Mouse (Mus musculus) C2C12 (cell line): ENCODE data around the gene Teddm2. TPM values are rescaled to one million over a fixed set of nuclear protein-coding genes. Genes with fewer than 3 reads are reported as not detected.
"Not testable (repeated sequence)": the region's sequence is repeated elsewhere in the genome, so short reads cannot be mapped to it uniquely, and the experiment has no call there.

ENCODE experiments used
- H3K27me3 ChIP-seq: one replicate; pipeline ENCODE4 v1.6.1; 2011; ENCODE audit not compliant: control insufficient read depth, insufficient read depth, insufficient read length
- H3K36me3 ChIP-seq: one replicate; pipeline ENCODE4 v1.6.1; 2011; ENCODE audit not compliant: control insufficient read depth, insufficient read depth
- H3K4me3 ChIP-seq: one replicate; pipeline ENCODE4 v1.5.1; 2011; ENCODE audit warnings: mild to moderate bottlenecking, control low read depth; ENCODE audit not compliant: poor library complexity, insufficient read depth, severe bottlenecking
- H3K79me2 ChIP-seq: one replicate; pipeline ENCODE4 v1.6.1; 2011; ENCODE audit not compliant: control insufficient read depth, insufficient read depth
- H3K79me3 ChIP-seq: one replicate; pipeline ENCODE4 v1.6.1; 2011; ENCODE audit warnings: low read depth, control low read depth
- H3ac ChIP-seq: one replicate; pipeline ENCODE3; 2011; ENCODE audit warnings: low read depth; ENCODE audit not compliant: control insufficient read depth, insufficient read length
- CEBPB ChIP-seq: IDR thresholded peaks from one replicate; pipeline ENCODE4 v1.6.1; 2011; ENCODE audit warnings: low read depth, mild to moderate bottlenecking, control low read depth, moderate library complexity
- CTCF ChIP-seq: IDR thresholded peaks from one replicate; pipeline ENCODE4 v1.5.1; 2011; ENCODE audit not compliant: control insufficient read depth, insufficient read depth, insufficient read length
- FOSL1 ChIP-seq: IDR thresholded peaks from one replicate; pipeline ENCODE4 v1.8.0; 2011; ENCODE audit warnings: mild to moderate bottlenecking, low read length; ENCODE audit not compliant: poor library complexity, insufficient read depth, severe bottlenecking
- MAX ChIP-seq: IDR thresholded peaks from one replicate; pipeline ENCODE4 v1.6.1; 2011; ENCODE audit warnings: mild to moderate bottlenecking, control low read depth
- MYOD1 ChIP-seq: IDR thresholded peaks from one replicate; pipeline ENCODE4 v1.6.1; 2011; ENCODE audit warnings: low read depth; ENCODE audit not compliant: control insufficient read depth, insufficient read length
- MYOG ChIP-seq: IDR thresholded peaks from one replicate; pipeline ENCODE4 v1.6.1; 2011; ENCODE audit not compliant: control insufficient read depth, insufficient read length; ENCODE audit errors: extremely low read depth
- USF1 ChIP-seq: IDR thresholded peaks from one replicate; pipeline ENCODE4 v1.6.1; 2011; ENCODE audit warnings: low read depth, mild to moderate bottlenecking, control low read depth, moderate library complexity
- polyA plus RNA-seq: library from polyadenylated mRNA; unstranded; fragments of >200 nt; fragmentation: generic; extraction: Trizol; gene quantifications from one replicate; pipeline ENCODE4 v1.2.1, GENCODE M21; 2012; ENCODE audit warnings: missing spikeins

Gene Teddm2
- polyA plus RNA-seq, 1 experiment, result 0.06 TPM

DNA sequence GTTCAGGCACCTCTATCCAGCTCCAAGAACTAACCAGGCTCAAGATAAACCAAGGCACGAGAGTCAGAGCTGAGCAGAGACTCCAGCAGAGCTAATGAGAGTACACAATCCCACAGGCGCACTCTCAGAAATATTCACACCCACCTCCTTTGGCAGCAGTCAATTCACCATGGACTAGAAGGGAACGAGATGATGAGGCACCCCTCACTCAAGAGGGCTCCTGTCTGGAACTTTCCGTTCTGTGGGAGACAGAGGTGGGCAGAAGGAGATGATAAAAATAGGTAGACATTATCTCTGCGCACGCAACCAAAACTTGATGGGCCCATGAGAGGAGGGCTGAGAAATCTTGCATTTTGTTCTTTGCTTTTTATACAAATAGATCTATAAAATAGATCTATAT, 26.0 kb downstream of the Teddm2 start, which contains the start of gene Teddm1b:
Teddm1b (plus strand) TSS at position 301 of the 400 bp plus-strand sequence.
- Histone ChIP-seq H3K79me2 (no peaks in the 10 kb centered on the region), H3K4me3 (no peak within 1 kb of the TSS), H3K79me3 (no peaks in the 10 kb centered on the region), H3K36me3 (no peaks in the 10 kb centered on the region), H3ac (no peak within 1 kb of the TSS), H3K27me3 (peaks cover 3% of the 10 kb centered on the region)
- TF ChIP-seq MYOD1, result no peak
- no peak for TF ChIP-seq USF1
- TF ChIP-seq MAX, result no peak
- TF ChIP-seq CTCF, result no peak
- no peak for TF ChIP-seq FOSL1
- TF ChIP-seq MYOG, result no peak
- no peak for TF ChIP-seq CEBPB

DNA sequence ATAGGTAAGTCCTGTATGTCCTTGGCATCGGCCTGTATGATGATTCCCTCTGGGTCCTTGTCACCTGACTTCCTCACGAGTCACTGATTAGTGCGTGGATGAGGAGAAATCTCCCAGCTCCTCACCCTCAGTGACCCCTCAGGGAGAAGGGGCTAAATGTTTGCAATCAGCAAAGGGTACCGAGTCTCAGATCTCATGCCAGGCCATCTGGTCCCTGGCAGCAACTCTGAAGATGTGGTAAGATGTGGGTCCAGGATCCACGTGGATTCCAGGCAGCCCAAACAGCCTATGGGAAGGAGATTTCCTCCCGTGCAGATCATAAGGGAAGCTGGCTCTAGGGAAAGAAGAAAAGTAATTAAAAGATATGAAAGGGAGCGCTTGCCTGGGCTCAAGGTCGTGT, 44.1 kb downstream of the Teddm2 start:
- TF ChIP-seq USF1 (no peak), MAX (no peak), MYOG (no peak)
- Histone ChIP-seq H3K79me3 (no peaks in the 10 kb centered on the region), H3K36me3 (no peaks in the 10 kb centered on the region), H3K27me3 (no peaks in the 10 kb centered on the region), H3K4me3 (no peak overlapping the region), H3K79me2 (no peaks in the 10 kb centered on the region), H3ac (no peak overlapping the region)

DNA sequence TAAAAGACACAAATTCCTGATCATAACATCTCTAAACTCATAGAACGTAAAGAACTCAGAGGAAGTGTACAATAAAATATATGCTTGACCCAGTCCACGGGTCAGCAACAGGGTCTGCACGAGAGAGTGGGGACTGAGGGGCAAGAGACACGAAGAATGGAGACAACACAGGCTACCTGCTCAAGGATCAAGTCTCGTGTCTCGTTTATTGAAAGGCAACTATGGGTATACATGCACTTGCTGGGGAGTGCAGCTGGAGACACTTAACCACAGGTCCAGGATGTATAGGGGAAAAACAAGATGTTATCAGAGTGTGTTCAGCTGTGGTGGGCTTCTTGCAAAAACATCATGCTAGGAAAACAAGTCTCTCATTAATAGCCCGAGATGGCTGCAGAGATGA, 47.3 kb downstream of the Teddm2 start:
- not testable (repeated sequence) for H3K36me3 ChIP-seq, H3K79me3 ChIP-seq, H3K4me3 ChIP-seq, H3ac ChIP-seq, H3K27me3 ChIP-seq, H3K79me2 ChIP-seq

DNA sequence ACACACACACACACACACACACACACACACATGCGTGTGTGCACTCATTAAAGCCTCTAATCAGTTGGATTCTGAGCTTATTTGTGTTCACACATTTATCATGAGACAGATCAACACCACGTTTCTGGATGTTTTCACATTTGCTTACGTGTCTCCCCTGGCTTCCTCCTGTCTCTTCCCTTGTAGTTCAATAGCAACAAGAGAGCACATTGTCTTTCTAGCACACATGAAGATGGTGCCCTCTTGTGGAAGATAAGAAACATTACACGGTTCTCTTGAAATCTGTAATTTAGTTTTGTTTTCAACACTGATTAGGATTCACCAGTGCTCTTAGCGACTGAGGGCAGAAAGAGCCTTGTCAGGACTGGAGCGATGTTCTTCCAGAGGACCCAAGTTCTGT, 53.2 kb downstream of the Teddm2 start:
- Histone ChIP-seq H3K79me3 (no peaks in the 10 kb centered on the region), H3ac (peak overlapping the region; percentile 58), H3K27me3 (no peaks in the 10 kb centered on the region), H3K79me2 (no peaks in the 10 kb centered on the region), H3K36me3 (no peaks in the 10 kb centered on the region), H3K4me3 (no peak overlapping the region)
- TF ChIP-seq CEBPB (no peak), USF1 (no peak), MYOD1 (no peak), FOSL1 (no peak), MAX (no peak), CTCF (no peak), MYOG (no peak)

DNA sequence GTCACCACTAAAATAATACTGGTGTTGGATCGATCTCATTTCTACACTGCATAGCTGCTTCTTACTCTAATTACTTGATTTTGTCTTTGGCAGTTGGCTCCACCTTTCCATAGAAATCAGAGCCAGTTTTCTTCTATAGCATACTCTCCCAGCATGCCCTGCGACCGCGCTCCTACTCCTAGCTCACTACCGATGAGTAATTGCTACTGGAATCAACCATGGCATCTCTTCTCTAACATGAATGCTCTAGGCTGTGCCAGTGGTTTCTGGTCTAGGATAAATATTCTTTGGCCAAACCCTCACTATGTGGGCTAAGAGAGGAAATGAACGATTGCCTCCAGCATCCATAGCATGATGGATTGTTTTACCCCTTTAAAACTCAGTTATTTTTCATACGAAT, 53.6 kb downstream of the Teddm2 start:
- H3K36me3 ChIP-seq, result no peaks in the 10 kb centered on the region
- no peak overlapping the region for H3K4me3 ChIP-seq
- H3K27me3 ChIP-seq, result no peaks in the 10 kb centered on the region
- no peaks in the 10 kb centered on the region for H3K79me3 ChIP-seq
- no peaks in the 10 kb centered on the region for H3K79me2 ChIP-seq
- TF ChIP-seq MAX (no peak), FOSL1 (no peak), MYOG (no peak), CTCF (no peak), MYOD1 (no peak), CEBPB (no peak), USF1 (no peak)
- H3ac ChIP-seq, result no peak overlapping the region

DNA sequence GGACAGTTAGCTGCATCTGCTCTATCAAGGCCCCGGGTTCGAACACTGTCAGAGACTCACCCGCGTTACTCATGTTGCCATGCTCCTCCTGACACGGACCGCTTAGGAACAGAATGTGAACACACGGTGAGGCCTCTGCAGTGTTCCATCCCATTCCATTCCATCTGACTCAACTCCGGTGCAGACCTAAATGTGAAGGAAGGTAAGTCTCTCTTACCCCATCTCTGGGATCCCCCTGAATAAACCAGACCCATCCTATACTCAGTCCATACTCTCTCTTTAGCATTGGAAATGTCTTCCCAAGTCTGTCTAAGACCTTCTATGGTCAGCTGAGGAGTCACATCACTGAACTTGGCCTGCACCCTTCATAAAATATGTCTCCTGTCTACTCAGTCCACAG, 56.0 kb downstream of the Teddm2 start, which contains the start of gene Rgsl1:
Rgsl1 (minus strand) TSS at position 101 of the 400 bp plus-strand sequence.
- Histone ChIP-seq H3K27me3 (no peaks in the 10 kb centered on the region), H3K36me3 (no peaks in the 10 kb centered on the region), H3K4me3 (no peak within 1 kb of the TSS), H3K79me3 (no peaks in the 10 kb centered on the region), H3ac (no peak within 1 kb of the TSS), H3K79me2 (no peaks in the 10 kb centered on the region)
- no peak for TF ChIP-seq FOSL1
- no peak for TF ChIP-seq CTCF
